Comparison of ENCODE assay signal across 8 mouse cellular contexts in the genomic region with DNA sequence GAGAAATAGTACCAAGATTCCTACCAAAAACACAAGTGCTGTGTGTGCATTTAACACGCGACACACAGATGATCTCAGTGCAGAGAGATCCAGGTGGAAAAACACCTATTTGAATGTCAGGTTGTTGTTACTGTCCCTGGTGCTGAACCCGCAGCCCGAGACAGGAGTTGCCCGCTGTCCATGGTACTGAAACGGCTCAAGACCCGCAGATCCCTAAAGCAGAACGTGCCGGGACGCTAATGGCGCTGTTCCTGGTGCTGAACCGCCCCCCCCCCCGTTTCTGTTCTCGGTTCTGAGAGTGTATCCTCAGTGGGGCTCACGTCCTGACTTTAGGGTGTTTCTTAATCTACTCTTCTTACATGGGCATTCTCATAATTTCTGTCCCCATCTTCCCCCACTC.
DNase-seq lines count a peak whose midpoint lies in the region; ATAC-seq and TF ChIP-seq lines count a peak whose summit lies in the region.

No protein-coding gene starts in this region.

- no peak overlapping the region for H3K27ac ChIP-seq in intestine, postnatal 0 days (ENCODE audit: low read depth, low read length)
- H3K27ac ChIP-seq in intestine, embryonic 15.5 days: no peak overlapping the region
- H3K27ac ChIP-seq in embryonic facial prominence, embryonic 10.5 days (replicated peaks): no peak overlapping the region
- no peak overlapping the region for H3K27ac ChIP-seq in kidney, postnatal 0 days

- peak; percentile 24 for TF ChIP-seq CTCF in intestine, postnatal 0 days (IDR thresholded peaks at IDR 0.05; ENCODE audit: low read depth)
- peak; percentile 34 for TF ChIP-seq CTCF in kidney, postnatal 0 days (IDR thresholded peaks at IDR 0.05; ENCODE audit: low read depth)

- DNase-seq in Muller cell, postnatal 12 days (ENCODE audit: inconsistent ontology term): peak; percentile 80
- DNase-seq in embryonic facial prominence, embryonic 10.5 days (ENCODE audit: low spot score): peak; percentile 93
- DNase-seq in kidney, postnatal 0 days (ENCODE audit: low spot score): peak; percentile 90
- DNase-seq in mesoderm, embryonic 11.5 days (ENCODE audit: low read depth, low spot score): peak; percentile 95
- peak; percentile 46 to 50 for DNase-seq in urinary bladder, adult 18-20 months (ENCODE audit: low spot score in 2 of 2)
- no peak for DNase-seq in left cerebral cortex, adult 18-20 months (ENCODE audit: low spot score in 2 of 2)

- H3K9ac ChIP-seq in intestine, postnatal 0 days (ENCODE audit: low read depth, low read length): no peak overlapping the region
- H3K9ac ChIP-seq in intestine, embryonic 15.5 days: no peak overlapping the region
- no peak overlapping the region for H3K9ac ChIP-seq in kidney, postnatal 0 days (ENCODE audit: low read depth, low read length)

- no peak for ATAC-seq in intestine, postnatal 0 days
- ATAC-seq in intestine, embryonic 15.5 days: no peak
- no peak for ATAC-seq in kidney, postnatal 0 days (replicated peaks; ENCODE audit: low FRiP score, low read depth)

- no peaks in the 10 kb centered on the region for H3K4me1 ChIP-seq in intestine, postnatal 0 days (replicated peaks; ENCODE audit: control insufficient read depth, insufficient read depth, low read length)
- no peaks in the 10 kb centered on the region for H3K4me1 ChIP-seq in intestine, embryonic 15.5 days (replicated peaks)
- H3K4me1 ChIP-seq in embryonic facial prominence, embryonic 10.5 days: no peaks in the 10 kb centered on the region
- no peaks in the 10 kb centered on the region for H3K4me1 ChIP-seq in kidney, postnatal 0 days (replicated peaks; ENCODE audit: insufficient read depth, low read length)

- H3K27me3 ChIP-seq in intestine, postnatal 0 days (replicated peaks; ENCODE audit: control insufficient read depth, insufficient read depth, low read length): no peaks in the 10 kb centered on the region
- no peaks in the 10 kb centered on the region for H3K27me3 ChIP-seq in intestine, embryonic 15.5 days (replicated peaks)
- no peaks in the 10 kb centered on the region; the same call in 1 of the 2 replicates for H3K27me3 ChIP-seq in embryonic facial prominence, embryonic 10.5 days (replicated peaks; ENCODE audit: low read depth, poor library complexity, severe bottlenecking)
- H3K27me3 ChIP-seq in kidney, postnatal 0 days (ENCODE audit: insufficient read depth, low read length): no peaks in the 10 kb centered on the region

- WGBS in intestine, postnatal 0 days: 4% methylated on average over 15 of the region's 15 CpGs
- 6% methylated on average over 15 of the region's 15 CpGs for WGBS in intestine, embryonic 15.5 days
- 5% methylated on average over 15 of the region's 15 CpGs for WGBS in embryonic facial prominence, embryonic 10.5 days
- WGBS in kidney, postnatal 0 days: 6% methylated on average over 15 of the region's 15 CpGs

- no peaks in the 10 kb centered on the region for H3K9me3 ChIP-seq in intestine, postnatal 0 days (ENCODE audit: control insufficient read depth)
- H3K9me3 ChIP-seq in intestine, embryonic 15.5 days: no peaks in the 10 kb centered on the region
- no peaks in the 10 kb centered on the region for H3K9me3 ChIP-seq in embryonic facial prominence, embryonic 10.5 days
- no peaks in the 10 kb centered on the region for H3K9me3 ChIP-seq in kidney, postnatal 0 days (replicated peaks; ENCODE audit: low read length)

- H3K36me3 ChIP-seq in intestine, postnatal 0 days (ENCODE audit: control insufficient read depth, insufficient read depth): no peaks in the 10 kb centered on the region
- no peaks in the 10 kb centered on the region for H3K36me3 ChIP-seq in intestine, embryonic 15.5 days
- no peaks in the 10 kb centered on the region for H3K36me3 ChIP-seq in embryonic facial prominence, embryonic 10.5 days (replicated peaks)
- no peaks in the 10 kb centered on the region for H3K36me3 ChIP-seq in kidney, postnatal 0 days (ENCODE audit: insufficient read depth, low read length)

- H3K4me3 ChIP-seq in intestine, postnatal 0 days (ENCODE audit: low read depth, low read length): no peak overlapping the region
- no peak overlapping the region for H3K4me3 ChIP-seq in intestine, embryonic 15.5 days (replicated peaks)
- H3K4me3 ChIP-seq in embryonic facial prominence, embryonic 10.5 days: no peak overlapping the region
- no peak overlapping the region for H3K4me3 ChIP-seq in kidney, postnatal 0 days (replicated peaks; ENCODE audit: low read depth, low read length)

- no peak overlapping the region for H3K4me2 ChIP-seq in intestine, postnatal 0 days (replicated peaks; ENCODE audit: low read depth)
- H3K4me2 ChIP-seq in intestine, embryonic 15.5 days (replicated peaks): no peak overlapping the region
- no peak overlapping the region for H3K4me2 ChIP-seq in kidney, postnatal 0 days (ENCODE audit: low read length)

Comparison
In these comparisons a context has a peak if more than half of its experiments do, and no peak if none do; other contexts are left out.
1. DNase-seq: peak in Muller cell, postnatal 12 days (single experiment), embryonic facial prominence, embryonic 10.5 days (single experiment), kidney, postnatal 0 days (single experiment), mesoderm, embryonic 11.5 days (single experiment) and urinary bladder, adult 18-20 months (2 of 2); none in left cerebral cortex, adult 18-20 months (0 of 2).